Mouse (Mus musculus): ENCODE results near the gene Hipk2.

The Hipk2 gene

DNA sequence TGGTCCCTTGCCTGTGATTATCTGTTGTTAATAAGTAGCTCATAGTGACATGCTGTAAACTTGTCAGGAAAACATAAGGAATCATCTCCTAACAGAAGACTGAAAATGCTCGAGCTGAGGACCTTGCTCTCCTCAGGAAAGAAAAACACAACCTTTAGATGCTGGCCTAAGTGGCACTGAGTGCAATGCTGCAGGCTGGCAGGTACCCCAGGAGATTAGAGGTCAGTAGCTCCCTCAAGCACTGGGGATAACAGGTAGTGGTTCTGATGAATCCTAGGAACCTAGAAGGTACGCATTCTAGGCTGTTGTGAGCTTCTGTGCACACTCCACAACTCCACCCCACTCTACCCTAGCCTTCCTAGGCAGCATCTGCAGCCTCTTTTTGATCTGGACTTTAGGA is 9.2 kb downstream of the Hipk2 start:
- no peak for DNase-seq (ENCODE audit: low spot score)

DNA sequence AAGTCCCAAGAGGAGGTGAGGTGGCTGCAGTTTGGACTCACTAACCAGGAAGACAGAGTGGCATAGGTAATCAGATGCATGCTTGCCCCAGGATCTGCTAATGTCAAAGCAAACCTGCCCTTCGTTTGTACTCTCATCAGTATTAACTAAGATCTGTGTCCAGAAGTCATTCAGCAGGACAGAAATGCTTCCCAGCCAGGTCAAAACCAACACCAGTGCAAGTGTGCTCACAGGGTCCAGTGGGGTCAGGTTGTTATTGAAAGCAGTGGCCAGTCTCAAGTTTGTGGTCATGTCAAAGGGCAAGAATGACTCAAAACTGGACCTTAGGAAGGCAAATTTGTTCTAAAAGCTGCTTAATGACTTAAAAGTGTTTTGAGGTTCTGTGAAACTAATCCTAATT is 9.6 kb downstream of the Hipk2 start:
- DNase-seq (ENCODE audit: low spot score), result no peak

DNA sequence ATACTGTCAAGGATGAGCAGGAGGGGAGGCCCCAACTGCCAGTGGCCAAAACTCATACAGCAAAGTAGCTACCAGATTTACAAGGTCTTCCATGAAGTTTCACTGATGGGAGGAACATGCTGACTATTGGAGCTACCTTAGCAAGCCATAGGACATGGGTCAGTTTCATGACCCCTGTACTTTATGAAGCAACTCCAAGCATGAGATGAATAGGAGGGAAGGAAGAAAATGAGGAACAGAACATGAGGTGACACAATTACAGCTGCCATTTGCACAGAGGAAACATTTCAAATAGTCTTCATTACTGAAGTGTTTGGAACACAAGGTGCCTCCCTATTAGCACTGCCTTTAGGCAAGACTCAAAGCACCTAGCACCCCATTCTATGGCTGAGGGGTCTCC is 10.2 kb downstream of the Hipk2 start:
- no peak for DNase-seq (ENCODE audit: low spot score)

DNA sequence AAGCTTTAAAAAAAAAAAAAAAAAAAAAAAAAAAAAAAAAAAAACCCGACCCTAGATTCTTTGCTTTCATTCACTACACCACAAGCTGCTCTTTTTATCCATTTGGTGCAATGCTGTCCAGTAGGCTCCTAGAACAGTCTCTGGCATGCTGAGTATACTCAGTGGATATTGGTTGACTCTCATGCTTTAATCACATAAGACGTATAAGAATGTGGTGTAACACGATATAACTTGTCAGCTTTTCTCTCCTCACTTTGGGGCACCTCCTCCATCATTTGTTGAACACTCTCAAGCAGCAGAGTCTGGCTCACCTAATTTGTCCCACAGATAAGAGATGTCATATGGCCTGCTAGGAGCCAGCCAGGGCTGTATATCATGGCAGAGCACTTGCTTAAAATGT is 12.4 kb downstream of the Hipk2 start:
- no peak for DNase-seq (ENCODE audit: low spot score)

DNA sequence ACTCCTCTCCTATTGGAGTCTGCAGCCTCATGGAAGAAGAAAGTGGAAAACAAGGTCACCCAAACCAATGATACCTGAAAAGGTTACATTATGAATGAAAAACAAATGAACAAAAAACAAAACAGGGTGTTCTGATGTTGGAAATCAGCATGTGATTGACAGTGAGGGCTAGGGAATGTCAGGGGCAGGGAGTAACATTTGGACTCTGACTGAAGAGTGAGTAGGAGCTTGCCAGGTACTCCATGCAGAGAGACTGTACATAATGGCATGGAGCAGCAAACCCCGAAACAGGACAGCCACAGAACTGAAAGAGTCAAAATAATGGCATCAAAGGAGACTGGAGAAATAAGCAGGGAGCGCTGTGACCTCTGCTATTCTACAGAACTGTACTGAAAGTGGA is 15.7 kb downstream of the Hipk2 start:
- DNase-seq (ENCODE audit: low spot score), result no peak

DNA sequence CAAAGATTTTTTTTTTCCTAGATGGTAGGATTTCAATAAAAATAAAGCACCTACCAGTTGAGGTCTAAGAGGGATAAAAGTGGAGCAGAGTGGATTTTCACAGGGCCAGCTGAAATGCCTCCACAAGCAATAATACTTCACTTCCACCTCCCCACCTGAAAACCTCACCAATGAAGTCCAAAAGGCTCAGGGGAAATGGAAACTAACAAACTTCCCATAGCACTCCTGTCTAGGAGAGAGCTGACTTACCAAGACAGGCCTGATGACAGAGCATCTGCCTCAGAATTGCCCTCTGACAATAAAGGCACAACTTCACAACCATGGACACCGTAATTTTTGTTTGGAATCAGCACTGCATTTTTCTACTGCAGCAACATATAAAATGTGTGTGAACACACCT is 16.1 kb downstream of the Hipk2 start:
- no peak for DNase-seq (ENCODE audit: low spot score)

DNA sequence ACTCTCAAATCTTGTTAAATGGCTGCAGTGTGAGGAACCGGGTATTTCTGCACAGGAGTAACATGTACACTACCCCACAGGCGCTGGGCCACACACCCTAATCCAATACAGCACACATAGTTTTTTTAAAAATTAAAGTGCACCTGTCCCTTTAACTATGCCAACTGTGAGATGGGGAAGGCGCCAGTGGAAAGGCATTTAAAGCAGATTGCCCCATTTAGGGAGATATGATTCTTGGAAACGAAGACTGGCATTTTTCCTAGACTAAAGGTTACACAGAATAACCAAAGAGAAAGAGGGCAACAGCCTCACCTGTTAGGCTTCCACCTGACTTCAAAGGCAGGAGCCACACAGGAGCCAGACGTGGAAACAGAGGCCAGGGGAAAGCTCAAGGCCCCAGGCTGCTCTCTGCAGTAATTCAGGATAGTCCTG is 22.4 kb downstream of the Hipk2 start:
- DNase-seq (ENCODE audit: low spot score), result no peak

DNA sequence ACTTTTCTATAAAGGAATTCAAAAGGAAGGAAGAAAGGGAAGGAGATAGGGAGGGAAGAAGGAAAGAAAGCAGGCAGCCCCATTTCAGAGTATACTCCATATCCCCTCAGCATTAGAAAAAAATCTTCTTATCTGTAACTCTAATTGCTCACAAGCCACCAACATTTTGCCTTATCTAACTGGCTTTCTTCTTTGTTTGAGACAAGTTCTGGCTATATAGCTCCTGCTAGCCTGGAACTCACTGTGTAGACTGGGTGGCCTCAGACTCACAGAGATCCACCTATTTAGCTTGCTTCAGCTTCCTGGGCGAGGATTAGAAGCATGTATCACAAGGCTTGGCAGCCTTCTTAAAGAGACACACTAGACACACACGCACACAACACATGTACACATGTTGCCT is 24.2 kb downstream of the Hipk2 start:
- DNase-seq (ENCODE audit: low spot score), result no peak

DNA sequence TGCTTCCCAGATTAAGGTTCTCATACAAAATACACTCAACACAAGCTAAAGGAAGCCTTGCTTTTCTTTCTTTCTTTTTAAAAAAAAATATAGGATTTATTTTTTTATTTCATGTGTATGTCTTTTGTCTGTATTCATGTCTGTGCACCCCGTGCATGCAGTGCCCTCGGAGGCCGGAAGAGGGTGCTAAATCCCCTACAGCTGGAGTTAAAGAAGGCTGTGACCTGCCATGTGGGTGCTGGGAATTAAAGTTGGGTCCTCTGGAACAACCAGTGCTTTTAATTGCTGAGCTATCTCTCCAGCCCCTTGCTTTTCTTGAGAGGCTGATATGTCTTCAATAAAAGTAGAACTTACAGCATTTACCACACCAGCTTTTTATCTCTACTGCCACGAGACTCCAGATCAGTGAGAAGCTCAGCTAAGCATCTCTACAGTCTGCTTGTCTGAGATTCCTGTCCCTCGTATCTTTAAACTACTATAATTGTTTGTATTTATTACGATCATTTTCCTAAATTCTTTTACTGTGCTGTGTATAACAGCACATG is 25.2 kb downstream of the Hipk2 start:
- DNase-seq (ENCODE audit: low spot score), result no peak

DNA sequence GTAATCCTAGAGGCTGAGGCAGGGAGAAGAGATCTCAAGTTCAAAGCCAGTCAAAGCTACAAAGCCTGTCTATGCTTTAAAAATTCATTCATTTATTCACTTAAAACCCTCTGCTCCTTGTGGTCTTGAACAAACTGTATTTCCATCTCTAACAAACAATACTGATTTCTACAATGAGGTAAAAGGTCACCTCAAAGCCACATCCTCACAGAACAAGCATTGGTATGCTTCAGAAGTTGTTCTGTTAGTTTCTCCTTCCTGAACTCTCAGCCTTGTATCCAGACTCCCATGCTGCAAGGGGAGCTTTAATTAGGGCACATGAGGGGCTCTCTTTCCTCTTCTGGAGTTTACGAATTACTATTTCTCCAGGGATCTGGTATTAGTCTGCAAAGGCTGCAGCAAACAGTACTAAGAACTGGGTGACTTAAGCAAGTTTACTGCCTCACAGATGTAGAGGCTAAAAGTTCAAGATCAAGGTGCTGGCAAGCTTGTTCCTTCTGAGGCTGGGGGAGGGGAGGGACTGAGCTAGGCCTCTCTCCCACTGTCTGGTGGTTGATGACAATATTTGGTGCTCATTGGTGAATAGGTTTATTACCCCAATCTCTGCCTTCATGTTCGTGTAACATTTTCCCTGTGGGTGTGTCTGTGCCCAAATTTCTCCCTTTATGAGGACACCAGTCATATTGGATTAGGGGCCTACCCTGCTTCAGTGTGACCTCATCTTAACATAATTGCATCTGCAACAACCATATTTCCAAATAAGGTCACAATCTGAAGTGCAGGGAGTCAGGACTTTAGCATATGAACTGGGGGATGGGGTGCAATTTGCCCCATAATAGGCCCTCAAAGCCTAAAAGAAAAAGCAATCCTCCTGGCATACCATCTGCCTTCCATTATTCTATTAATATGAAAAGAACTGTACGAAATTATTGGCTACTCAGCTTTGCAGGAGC is 27.7 kb downstream of the Hipk2 start:
- DNase-seq (ENCODE audit: low spot score), result no peak

DNA sequence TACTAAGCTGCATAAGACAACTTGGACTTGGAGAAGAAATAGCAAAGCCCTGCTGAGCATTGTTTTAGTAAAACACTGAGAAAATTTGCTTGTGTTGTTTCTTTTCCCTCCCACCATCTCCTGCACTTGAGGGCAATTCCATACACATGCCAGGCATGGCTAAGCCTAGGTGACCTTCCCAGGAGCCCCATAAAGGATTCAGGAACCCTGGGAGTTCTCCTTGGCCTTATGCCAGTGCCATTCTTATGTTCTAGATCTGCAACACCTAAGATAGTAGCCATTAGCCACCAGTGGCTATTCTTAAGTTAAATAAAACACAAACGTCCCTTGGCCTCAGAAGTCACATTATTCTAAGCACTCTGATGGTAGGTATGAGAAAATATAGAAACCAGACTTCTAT is 28.5 kb downstream of the Hipk2 start:
- DNase-seq (ENCODE audit: low spot score), result no peak

DNA sequence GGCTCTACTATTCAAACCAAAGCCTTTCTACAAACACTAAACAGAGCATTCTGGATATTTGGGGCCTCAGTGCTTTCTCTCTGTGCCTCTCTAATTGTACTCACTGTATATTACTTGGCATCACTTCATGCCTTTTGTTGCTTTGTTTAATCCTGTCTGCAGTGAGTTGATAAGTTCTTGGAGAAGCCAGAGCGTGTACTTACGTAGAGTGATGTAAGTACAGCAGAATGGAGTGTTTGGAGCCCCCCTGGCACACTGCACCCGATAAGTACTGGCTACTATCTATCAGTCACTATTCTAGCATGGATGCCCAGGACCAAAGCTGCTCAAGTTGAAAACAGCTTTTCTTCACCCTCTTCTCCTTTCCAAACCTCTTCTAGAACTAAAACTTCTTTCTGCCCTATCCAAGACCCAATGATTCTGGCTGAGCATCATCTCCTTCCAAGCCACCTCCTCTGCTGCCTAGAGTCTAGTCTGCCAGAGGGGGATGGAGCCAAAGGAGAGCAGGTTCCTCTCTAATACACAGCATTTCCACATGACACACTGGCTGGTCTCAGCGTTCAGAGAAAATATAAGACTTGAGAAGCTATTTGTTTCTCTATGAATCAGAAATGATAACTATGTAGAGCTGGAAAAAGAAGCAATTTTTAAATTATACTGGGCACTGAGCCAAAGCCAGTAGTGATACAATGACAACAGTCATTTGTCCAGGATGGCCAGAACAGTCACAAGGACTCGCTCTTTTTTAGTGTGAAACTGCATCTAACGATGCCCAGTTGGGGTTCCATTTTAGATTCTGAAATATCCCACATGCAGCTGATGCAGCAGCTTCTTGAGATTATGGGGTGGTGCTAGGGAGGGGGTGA is 29.4 kb downstream of the Hipk2 start:
- DNase-seq (ENCODE audit: low spot score), result no peak

DNA sequence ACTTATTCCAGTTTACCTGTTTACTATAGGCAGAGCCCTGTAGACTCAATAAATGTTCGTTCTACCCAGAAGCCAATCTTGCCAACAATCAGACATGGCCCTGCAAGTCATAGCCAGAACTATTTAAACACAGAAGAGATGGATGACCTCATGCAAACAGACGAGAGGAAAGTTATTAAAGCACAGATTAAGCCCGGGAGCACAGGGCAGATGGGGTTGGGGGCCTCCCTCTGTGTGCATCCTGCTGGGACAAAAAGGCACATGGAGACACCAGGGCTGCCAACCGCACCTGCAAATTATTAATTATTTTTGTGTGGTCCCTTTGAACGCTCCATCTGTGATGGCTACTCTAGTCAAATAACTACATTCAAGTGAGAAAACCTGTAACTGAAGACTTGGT is 30.1 kb downstream of the Hipk2 start:
- DNase-seq (ENCODE audit: low spot score), result no peak

DNA sequence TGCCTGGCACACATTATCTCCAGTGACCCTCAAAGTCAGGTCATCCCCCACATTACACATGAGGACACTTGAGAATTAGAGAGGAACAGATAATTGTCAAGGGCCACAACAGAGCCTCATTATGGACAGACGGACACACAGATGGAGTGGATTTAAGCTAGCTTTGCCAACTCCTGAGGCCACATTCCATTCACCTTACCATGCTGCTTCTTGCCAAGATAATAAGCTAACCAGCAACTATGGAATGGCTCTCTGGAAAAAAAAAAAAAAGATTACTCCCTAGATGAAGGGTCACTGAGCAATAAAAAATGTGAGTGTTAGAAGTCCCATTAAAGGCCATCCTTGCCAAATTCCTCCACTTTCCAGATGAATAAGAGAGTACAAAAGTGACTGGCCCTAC is 30.8 kb downstream of the Hipk2 start:
- DNase-seq (ENCODE audit: low spot score), result no peak

DNA sequence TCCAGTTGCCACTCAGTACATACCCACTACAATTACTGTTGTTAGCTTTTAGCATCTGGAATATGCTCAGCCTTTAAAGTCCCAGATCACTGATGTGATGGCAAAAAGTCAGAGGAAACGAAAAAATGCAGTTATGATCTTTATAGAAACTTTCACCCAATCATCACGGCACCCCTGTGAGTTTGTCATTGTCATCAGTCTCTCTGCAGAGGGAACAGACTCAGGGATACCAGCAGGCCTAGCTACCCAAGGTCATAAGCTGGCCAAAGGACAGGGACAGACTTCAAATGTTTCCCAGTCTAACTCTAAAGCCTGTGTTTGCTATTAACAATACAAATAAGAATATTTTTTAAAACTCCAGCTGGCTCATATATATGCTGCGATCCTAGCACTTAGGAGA is 34.4 kb downstream of the Hipk2 start:
- no peak for DNase-seq (ENCODE audit: low spot score)

DNA sequence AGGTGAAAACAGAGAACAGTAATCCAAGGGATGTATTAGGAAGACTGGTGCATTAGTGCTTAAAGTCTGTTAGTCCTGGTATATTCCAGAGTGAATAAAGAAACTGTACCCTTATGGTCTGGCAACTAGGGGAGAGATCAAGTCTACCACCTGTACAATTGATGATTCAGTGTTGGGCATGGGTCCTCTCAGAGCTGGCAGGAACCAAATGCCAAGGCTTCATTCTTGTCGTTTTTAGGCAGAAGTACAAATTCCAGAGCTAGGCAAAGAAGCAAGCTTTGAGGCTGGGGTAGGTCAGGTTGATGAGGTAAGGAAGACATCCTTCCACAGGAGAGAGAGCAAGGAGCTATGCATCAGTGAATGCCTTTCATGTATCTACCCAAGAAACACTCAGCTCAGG is 35.2 kb downstream of the Hipk2 start:
- no peak for DNase-seq (ENCODE audit: low spot score)

DNA sequence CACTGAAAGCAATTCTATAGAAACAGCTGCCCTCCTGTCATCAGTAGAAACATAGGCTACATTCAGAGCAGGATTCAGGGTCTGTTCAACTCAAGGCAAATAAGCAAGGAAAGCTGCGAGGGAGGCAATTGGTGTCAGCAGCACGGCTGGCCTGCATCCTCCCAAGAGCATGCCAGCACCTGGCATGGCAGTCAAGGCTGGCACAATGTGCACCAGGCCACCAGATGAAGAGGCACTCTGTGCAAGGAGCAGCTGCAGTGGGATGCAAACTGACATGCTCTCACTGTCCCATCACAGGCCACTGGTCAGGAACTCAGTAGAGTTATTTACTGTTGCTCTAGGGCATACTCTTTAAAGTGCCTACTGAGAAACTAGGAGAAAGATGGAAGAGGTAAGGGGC is 35.6 kb downstream of the Hipk2 start:
- DNase-seq (ENCODE audit: low spot score), result no peak

DNA sequence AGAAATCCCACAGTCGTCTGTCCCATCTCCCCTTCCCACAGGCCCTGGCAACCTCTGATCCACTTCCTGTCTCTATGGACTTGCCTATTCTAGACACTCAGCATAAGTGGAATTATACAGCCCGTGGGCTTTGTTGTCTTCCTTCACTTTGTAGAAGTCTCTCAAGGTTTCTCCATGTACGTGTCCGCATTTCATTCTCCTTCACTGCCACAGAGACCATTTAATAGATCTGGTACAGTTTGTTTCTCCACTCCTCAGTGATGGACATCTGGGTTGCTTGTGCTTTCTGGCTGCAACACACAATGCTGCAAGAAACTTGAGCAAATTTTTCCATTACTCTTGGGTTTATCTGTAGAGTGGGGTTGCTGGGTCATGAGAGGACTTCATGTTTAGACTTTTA is 36.1 kb downstream of the Hipk2 start:
- DNase-seq (ENCODE audit: low spot score), result no peak

DNA sequence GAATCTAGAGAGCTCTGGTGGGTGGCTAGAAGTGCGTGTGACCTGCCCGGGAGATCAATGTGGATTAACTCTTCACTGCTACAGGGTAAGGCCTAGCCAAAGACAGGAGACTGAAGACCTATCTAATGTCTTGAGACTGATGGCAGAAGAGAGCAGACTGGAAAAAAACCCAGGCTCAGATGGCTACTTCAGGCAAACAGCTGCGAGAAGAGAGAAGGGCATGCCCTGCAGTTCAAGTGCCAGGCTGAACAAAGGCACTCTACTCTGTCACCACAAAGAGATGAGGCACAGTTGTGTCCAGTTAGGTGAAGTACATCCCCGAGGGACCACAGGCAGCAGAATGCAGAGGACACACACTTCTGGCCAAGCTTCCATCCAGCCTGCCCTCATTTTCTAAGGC is 37.9 kb downstream of the Hipk2 start:
- no peak for DNase-seq (ENCODE audit: low spot score)

DNA sequence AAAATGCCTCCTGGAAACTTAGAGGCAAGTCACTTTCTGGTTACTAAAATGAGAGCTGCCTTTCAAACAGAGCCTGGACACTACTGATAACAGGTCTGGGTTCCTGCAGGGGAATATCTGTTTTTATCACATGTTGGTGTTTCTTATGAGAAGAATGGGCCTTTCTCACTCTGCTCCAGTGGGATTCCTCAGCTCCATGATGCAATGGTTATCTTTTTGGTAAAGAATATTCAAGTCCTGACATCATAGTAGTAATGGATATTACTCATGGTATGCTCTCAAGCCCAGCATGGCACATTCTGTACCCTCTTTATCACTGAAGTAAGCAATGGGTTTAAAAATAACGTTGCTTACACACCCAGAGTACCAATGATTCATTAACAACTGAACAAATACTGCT is 40.7 kb downstream of the Hipk2 start:
- DNase-seq (ENCODE audit: low spot score), result no peak

DNA sequence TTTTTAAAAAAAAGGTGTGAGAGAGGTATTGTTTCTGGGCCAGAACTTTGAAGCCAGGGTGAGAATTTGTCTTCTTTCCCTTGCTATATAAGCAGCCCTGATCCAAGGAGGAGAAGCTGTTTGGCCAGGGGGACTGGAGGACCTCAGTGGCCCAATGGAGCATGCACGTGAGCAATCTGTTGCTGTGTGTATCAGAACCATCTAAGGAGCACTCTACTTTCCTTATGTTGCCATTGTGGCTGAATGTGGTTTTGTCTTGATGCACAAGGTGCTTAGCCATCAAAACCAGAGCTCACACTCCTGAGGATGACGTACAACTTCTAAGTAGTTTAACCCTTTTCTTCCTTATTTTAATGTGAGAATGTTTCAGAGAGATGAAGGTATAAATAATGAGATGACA is 41.2 kb downstream of the Hipk2 start:
- DNase-seq (ENCODE audit: low spot score), result no peak

DNA sequence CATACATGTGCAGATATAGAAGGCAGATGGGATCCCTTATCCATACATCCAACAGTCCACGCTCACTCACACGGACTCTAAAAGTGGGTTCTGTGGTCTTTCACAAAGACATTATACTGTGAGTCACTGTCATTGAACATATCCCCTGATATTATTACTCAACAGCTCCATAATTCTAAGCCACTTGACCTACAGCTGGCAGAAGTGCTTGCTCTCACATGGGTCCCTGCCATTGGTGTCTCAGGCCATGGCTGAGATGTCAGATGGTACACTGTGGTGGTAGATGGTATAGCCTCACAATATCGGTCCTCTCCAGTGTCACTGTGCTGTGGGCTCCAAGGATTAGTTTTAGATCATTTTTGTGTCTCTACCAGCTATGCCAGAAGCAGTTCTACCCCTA is 42.2 kb downstream of the Hipk2 start:
- no peak for DNase-seq (ENCODE audit: low spot score)

DNA sequence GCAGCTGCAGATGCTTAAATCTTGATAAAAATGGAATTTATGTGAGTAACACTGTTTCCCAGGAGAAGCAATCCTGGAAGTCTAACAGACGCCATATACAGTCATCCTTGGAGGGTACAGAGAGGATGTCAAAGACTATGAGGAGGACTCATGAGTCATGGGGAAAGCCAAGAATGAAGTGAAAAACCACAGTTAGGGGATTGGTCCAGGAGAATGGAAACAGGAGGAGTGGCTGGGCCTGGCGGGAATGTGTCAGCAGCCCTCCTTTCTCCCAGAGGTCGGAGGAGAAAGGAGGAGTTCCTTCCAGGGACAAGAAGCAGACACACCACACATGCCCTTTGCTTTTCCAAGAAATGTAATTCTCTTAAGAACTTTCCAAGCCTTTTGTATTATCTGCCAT is 46.5 kb downstream of the Hipk2 start:
- DNase-seq (ENCODE audit: low spot score), result no peak
